Mouse (Mus musculus) splenic B cell, adult 2 months (primary cell): ENCODE measurements around the gene Gm14403.
"Not testable (repeated sequence)": the region's sequence is repeated elsewhere in the genome, so short reads cannot be mapped to it uniquely, and the experiment has no call there.

Source experiments
- DNase-seq: peaks from one replicate; pipeline ENCODE4 v3.0.0-alpha.2; 2011; ENCODE audit warnings: low read depth, low spot score
- H3K27me3 ChIP-seq: 2 replicates; pipeline ENCODE4 v1.6.1; 2012; ENCODE audit warnings: mild to moderate bottlenecking, low read length, moderate library complexity, mixed read lengths; ENCODE audit not compliant: control insufficient read depth, poor library complexity, insufficient read depth, severe bottlenecking
- H3K36me3 ChIP-seq: 2 replicates; pipeline ENCODE4 v1.6.1; 2012; ENCODE audit warnings: mild to moderate bottlenecking, low read length, moderate library complexity, mixed read lengths; ENCODE audit not compliant: control insufficient read depth, poor library complexity, insufficient read depth, severe bottlenecking

Gene Gm14403

DNA sequence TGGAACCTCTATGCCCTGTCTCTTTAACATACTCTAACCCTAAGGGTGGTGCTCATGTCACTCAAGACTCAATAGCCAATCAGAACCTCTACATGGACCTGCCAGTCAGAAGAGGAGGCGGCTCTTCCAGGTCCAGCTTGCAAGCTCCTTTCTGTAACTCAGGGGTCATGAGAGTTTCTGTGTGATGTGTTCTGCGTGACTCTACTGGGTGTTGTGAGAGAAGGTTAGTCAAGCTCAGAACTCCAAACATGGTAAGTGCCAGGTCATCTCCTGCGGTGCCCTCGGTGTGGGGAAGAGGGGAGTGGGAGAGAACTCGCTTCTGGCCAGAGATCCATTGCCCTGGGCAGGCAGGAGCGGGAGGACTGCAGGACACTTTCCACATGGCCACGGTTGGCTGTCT, at the start of gene Gm14403:
Gm14403 (plus strand) TSS at position 149 of the 400 bp plus-strand sequence.
- not testable (repeated sequence) for DNase-seq, H3K36me3 ChIP-seq, H3K27me3 ChIP-seq

DNA sequence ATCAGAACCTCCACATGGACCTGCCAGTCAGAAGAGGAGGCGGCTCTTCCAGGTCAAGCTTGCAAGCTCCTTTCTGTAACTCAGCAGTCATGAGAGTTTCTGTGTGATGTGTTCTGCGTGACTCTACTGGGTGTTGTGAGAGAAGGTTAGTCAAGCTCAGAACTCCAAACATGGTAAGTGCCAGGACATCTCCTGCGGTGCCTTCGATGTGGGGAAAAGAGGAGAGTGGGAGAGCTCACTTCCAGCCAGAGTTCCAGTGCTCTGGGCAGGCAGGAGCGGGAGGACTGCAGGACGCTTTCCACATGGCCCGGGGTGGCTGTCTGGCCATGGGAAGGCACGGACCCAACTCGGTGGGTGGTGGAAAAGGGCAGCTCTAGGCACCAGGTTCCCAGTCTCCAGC, 33.3 kb upstream of the Gm14403 start, which contains the start of gene Zfp970:
Zfp970 (plus strand) TSS at position 58 of the 400 bp plus-strand sequence.
- not testable (repeated sequence) for DNase-seq, H3K27me3 ChIP-seq, H3K36me3 ChIP-seq

DNA sequence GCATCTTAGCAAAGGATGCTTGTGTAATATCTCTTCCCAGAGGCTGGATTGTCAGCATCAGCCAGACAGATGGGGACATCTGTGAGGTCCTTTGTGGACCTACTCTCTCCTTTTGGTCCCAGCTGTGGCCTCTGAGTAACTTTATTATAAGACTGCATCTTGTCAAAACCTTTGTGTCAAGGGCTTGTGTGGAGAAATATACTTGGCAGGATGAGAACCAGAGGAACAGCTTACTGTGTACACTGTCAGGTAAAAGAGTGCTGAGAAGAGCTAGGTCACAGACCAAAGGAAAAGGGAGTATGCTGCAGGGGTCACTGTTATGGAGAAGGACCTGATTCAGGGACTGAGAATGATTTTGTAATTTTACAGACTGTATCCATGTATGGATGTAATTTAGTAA, 29.8 kb upstream of the Gm14403 start:
- DNase-seq, H3K27me3 ChIP-seq, H3K36me3 ChIP-seq: not testable (repeated sequence)

DNA sequence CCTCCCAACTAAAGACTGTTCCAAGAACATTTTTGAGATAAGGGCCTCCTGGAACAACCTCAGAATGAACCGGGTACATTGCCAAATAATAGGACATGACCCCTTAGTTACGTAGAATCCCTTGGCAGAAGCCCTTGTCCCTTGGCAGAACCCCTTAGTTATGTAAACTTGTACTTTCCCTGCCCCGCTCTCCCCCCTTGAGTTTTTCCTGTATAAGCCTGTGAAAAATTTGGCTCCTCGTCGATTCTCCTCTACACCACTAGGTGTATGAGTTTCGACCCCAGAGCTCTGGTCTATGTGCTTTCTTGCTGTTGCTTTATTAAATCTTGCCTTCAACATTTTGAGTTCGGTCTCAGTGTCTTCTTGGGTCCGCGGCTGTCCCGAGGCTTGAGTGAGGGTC, 25.8 kb upstream of the Gm14403 start:
- H3K36me3 ChIP-seq, H3K27me3 ChIP-seq, DNase-seq: not testable (repeated sequence)

DNA sequence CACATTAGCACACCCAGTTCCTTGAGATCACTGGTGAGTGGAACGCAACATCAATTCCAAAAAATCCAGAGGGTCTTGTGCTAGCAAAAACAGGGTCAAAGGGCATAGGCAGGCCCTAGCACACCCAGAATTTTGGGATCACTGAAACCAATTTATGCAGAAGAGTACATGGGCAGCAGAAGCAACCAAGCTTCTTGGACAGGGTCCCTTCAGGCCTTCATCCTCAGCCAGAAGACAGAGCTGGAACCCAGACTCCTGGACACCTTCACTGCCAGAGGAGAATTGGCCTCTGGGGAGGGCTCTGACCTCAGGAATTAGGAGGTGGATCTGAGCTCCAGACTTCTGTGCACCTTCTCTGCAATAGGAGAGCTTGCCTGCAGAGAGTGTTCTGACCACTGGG, 16.0 kb upstream of the Gm14403 start:
- not testable (repeated sequence) for H3K27me3 ChIP-seq, H3K36me3 ChIP-seq, DNase-seq

DNA sequence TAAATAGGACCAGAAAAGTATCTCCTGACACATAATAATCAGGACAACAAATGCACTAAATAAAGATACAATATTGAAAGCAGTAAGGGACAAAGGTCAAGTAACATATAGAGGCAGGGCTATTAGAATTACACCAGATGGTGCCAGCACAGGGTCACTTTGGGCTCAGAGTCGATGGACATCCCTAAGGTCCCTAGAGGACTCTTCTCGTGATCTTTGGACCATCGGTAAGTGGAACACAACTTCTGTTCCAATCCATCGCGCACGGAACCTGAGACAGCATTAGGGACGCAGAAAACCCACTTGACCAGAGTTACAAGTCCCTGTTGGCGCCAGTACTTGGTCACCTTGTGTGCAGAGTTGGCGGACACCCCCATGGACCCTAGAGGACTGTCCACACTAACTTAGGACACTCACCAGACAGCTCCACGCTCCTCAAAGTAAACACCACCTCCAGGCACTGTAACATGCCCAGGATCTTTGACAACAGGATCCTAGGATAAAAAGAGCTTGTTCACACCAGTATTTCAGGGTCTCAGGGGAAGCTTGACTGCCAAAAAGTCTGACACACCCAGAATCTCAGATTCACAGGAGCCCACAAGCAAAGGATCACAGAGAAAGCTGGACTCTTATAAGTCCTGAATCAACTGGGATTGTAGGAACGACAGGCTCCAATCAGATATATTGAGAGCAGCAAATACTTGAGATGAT, 14.6 kb upstream of the Gm14403 start:
- DNase-seq, H3K36me3 ChIP-seq, H3K27me3 ChIP-seq: not testable (repeated sequence)

DNA sequence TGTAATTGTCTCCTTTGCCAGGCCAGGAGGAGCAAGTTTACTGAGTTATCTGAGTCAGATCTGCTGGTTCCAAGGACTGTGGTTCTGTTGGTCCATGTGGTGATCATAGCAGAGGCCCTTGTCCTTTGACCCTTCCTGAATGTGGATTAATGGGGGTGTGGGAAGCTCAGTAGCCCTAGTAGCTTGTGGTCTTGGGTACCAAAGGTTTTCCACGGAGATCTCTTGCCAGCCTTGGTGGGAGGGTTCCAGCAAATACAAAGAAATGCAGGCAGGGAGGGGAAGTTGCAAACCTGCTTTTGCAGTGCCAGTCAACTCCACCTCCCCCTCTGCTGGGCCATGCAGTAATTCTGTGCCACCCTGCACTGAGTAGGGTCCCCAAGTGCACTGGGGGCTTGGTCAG, 1.2 kb downstream of the Gm14403 start:
- not testable (repeated sequence) for DNase-seq, H3K36me3 ChIP-seq, H3K27me3 ChIP-seq

DNA sequence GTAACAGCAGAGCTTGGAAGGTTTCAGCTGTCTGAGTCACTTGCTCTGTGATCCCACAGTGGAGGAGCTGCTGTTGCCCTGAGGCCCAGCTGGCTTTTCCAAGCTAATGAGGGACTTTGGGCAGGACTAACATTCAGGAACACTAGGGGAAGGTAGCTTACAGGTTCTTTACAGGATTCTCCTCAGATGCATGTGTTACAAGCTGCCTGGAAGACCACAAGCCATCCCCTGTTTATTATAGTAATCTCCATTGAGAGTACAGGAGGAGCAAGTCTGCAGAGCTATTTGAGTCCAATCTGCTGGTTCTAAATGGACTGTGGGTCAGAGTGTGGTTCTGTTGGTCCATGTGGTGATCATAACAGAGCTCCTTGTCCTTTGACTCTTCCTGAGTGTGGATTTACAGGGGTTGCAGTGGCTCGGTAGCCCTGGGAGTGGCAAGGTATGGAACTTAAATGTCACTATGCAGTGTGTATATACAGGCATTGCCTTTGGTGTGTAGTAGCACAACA, 7.2 kb downstream of the Gm14403 start:
- not testable (repeated sequence) for DNase-seq, H3K27me3 ChIP-seq, H3K36me3 ChIP-seq

DNA sequence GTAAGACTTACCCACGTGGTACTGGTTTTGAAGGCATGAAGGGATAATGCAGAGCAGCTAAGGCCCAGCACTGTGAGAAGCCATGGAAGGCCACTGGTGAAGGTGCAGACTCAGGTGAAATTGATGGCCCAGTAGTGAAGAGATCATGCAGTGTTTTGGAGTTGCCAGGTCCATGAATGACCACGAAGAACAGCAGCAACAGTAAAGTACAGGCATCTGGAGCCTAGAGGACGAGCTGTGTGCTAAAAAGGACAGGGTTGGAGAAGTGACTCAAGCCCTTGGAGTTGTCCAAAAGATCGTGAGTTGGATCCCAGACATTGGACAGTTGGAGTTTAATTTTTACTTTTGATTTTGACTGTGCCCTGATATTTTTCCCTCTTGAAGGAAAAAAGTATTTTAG, 13.4 kb downstream of the Gm14403 start:
- not testable (repeated sequence) for H3K36me3 ChIP-seq, DNase-seq, H3K27me3 ChIP-seq

DNA sequence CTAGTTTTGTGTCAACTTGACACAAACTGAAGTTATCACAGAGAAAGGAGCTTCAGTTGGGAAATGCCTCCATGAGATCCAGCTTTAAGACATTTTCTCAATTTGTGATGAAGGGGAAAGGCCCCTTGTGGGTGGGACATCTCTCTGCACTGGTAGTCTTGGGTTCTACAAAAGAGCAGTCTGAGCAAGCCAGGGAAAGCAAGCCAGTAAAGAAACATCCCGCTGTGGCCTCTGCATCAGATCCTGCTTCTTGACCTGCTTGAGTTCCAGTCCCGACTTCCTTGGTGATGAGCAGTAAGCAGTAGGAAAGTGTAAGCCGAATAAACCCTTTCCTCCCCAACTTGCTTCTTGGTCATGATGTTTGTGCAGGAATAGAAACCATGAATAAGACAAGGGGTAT, 14.0 kb downstream of the Gm14403 start:
- H3K27me3 ChIP-seq, DNase-seq, H3K36me3 ChIP-seq: not testable (repeated sequence)

DNA sequence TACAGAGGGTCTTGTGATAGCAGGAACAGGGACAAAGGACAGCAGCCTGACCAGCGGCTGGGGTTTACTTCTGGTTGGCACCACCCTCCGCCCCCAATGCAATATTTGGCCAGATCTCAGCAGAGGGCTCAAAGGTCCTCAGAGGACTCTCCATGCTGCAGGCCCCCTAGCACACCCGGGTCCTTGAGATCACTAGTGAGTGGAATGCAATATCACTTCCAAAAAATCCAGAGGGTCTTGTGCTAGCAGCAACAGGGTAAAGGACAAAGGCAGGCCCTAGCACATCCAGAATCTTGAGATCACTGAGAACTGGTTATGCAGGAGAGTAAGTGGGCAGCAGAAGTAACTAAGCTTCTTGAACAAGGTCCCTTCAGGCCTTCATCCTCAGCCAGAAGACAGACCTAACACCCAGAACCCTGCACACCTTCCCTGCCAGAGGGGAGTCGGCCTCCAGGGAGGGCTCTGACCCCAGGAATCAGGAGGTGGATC, 16.0 kb downstream of the Gm14403 start:
- not testable (repeated sequence) for DNase-seq, H3K27me3 ChIP-seq, H3K36me3 ChIP-seq

DNA sequence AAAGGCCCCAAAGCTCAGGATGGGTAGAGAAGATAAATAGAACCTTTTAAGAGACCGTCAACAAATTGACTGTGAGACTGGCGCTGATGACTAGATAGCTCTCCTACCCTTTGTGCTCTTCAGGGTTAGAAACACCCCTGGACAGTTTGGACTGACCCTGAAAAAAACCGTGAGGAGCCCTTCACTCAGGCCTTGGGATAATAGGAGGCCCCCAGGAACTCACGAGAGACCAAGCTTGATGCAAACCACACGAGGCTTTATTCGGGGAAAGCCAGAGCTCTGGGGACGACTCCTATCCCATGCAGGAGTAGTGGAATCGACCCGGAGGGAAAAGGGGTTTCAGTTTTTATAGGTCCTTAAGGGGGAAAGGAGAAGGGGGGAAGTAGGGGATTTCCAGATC, 19.7 kb downstream of the Gm14403 start:
- H3K27me3 ChIP-seq, H3K36me3 ChIP-seq, DNase-seq: not testable (repeated sequence)

DNA sequence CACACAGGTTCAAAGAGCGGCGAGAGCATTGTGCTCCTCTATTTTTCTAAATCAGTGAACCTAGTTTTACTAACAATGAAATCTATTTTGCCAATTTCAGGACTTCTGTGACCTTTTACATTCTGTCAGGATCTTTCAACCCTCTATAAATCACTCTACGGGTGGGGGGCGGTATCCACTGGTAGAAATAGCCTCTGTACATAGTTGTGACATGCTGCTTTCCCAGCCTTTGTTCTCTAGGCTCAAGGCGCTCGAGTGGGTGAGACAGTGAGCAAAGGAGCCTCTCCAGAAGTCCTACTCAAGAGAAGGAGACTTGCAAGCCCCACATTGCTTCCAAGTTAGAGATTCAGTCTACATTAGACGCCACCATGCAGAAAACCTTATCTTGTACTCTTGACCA, 20.3 kb downstream of the Gm14403 start:
- not testable (repeated sequence) for H3K36me3 ChIP-seq

DNA sequence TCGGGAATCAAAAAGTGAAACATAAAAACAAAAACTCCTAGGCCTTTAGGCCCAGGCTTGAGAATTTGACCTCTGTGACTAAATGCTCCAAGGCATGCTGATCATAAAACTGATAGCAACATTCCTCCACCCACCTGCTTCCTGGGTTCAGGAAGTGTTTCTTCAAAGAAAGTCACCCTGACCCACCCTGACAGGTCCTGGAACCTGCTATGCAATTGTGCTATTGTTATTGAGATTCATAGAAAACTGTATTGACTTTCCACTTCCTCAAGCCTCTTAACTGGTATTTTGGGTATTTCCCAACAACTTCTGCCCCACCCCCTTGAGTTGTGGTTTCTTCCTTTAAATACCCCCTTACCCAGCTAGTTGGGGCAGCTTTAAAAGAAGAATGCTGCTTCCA, 20.9 kb downstream of the Gm14403 start:
- not testable (repeated sequence) for DNase-seq, H3K27me3 ChIP-seq, H3K36me3 ChIP-seq

More for the DNA sequence above, 20.3 kb downstream of the Gm14403 start:
- not testable (repeated sequence) for H3K27me3 ChIP-seq, DNase-seq

DNA sequence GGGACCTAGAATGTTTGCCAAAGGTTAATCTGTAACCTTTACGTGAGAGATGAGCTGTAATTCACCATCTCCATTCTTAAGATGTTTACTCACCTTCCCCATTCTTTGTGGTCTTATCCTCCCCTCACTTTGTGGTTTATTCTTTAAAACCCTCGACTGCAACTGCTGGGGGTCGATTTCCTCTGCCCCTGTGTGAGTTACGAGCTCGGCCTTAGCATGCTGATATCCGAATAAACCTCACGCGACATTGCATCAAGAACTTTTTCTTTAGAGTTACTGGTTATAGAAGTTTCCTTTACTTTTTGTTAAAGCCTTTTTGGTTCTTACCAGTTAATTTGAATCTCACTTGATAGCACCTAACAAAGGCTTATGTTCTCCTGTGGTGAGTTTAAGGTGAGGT, 22.0 kb downstream of the Gm14403 start:
- no peak for DNase-seq
- Histone ChIP-seq H3K27me3 (no peaks in the 10 kb centered on the region), H3K36me3 (no peaks in the 10 kb centered on the region)

DNA sequence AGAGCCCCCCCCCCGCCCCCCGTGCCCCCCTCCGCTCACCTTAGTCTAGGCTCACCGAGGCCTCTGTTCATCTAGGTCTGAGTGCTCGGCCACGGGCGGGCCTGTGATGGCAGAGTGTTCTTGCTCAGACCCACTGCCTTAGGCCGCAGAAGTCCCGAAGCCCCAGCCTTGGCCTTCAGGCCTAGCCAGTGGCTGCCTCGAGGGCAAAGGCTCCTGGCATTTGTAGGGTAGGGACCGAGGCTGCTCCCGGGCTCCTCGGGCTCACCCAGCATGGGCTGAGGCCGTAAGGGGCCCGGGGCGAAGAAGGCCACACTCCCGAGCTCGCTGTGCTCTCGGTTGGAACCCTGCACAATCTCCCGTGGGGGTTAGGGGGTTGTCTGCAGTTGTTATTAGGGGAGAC, 25.0 kb downstream of the Gm14403 start:
- Histone ChIP-seq H3K36me3 (no peaks in the 10 kb centered on the region), H3K27me3 (no peaks in the 10 kb centered on the region)
- DNase-seq = no peak
